Comparison of ENCODE assay signal across 11 mouse cellular contexts in the genomic region with DNA sequence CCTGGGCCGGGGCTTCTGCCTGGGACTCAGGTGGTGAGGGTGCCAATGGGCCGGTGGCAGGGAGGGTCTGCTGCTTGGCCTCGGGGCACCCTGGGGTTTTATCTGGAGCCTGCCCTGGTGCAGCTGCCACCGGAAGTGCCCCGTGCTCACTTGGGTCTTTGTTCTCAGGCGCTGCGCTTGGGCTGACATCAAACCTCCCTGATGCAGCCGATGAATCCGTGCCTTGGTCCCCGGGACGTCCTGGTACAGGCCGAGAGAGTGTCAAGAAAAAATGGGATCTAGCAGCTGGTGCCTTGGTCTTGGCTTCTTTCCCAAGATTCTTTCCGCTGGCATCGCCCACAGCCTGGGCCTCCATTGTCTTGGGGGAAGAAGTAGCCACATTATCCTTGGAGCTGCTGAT. TPM values are rescaled to one million over a fixed set of nuclear protein-coding genes. Genes with fewer than 3 reads are reported as not detected.
DNase-seq lines count a peak whose midpoint lies in the region; ATAC-seq lines count a peak whose summit lies in the region.
"Had no signal": no experiment of that assay in that cellular context is flagged by ENCODE, and none has a peak within 500 bp of the region (broad histone marks: within the 10 kb centered on the region; RNA-seq: fewer than 3 reads in every experiment).

No protein-coding gene starts in this region.

- H3K36me3 ChIP-seq in forebrain, embryonic 13.5 days (ENCODE audit: poor library complexity, severe bottlenecking): no peaks in the 10 kb centered on the region
- H3K36me3 ChIP-seq in forebrain, embryonic 15.5 days: no peaks in the 10 kb centered on the region
- no peaks in the 10 kb centered on the region for H3K36me3 ChIP-seq in neural tube, embryonic 12.5 days
- H3K36me3 ChIP-seq: limb, embryonic 10.5 days had no signal

- no peak overlapping the region for H3K4me2 ChIP-seq in forebrain, embryonic 13.5 days
- H3K4me2 ChIP-seq in forebrain, embryonic 15.5 days (replicated peaks): no peak overlapping the region
- 0 out of 2 replicates have a peak overlapping the region, but pooled peaks have one; percentile 12 for H3K4me2 ChIP-seq in neural tube, embryonic 12.5 days (replicated peaks)

- no peak overlapping the region for H3K4me3 ChIP-seq in forebrain, embryonic 13.5 days
- no peak overlapping the region for H3K4me3 ChIP-seq in forebrain, embryonic 15.5 days
- no peak overlapping the region for H3K4me3 ChIP-seq in neural tube, embryonic 12.5 days
- H3K4me3 ChIP-seq: limb, embryonic 10.5 days had no signal

- H3K9ac ChIP-seq in forebrain, embryonic 13.5 days: no peak overlapping the region
- H3K9ac ChIP-seq in forebrain, embryonic 15.5 days (replicated peaks): no peak overlapping the region
- no peak overlapping the region for H3K9ac ChIP-seq in neural tube, embryonic 12.5 days

- no peak overlapping the region for H3K27ac ChIP-seq in forebrain, embryonic 13.5 days
- H3K27ac ChIP-seq in forebrain, embryonic 15.5 days (replicated peaks): no peak overlapping the region
- H3K27ac ChIP-seq in neural tube, embryonic 12.5 days: no peak overlapping the region
- H3K27ac ChIP-seq: limb, embryonic 10.5 days had no signal

- peak; percentile 20; the same call in 1 of the 2 replicates for ATAC-seq in forebrain, embryonic 13.5 days
- ATAC-seq in forebrain, embryonic 15.5 days (replicated peaks): no peak
- ATAC-seq in neural tube, embryonic 12.5 days (ENCODE audit: low FRiP score, low read depth): peak; percentile 51
- ATAC-seq: lung, postnatal 0 days had no signal

- peaks cover 22% of the 10 kb centered on the region for H3K27me3 ChIP-seq in forebrain, embryonic 13.5 days
- H3K27me3 ChIP-seq in forebrain, embryonic 15.5 days: peaks cover 11% of the 10 kb centered on the region; the same call in 1 of the 2 replicates
- H3K27me3 ChIP-seq in neural tube, embryonic 12.5 days (replicated peaks): peaks cover 15% of the 10 kb centered on the region; the same call in 1 of the 2 replicates

- WGBS in forebrain, embryonic 13.5 days: 54% methylated on average over 14 of the region's 14 CpGs
- WGBS in forebrain, embryonic 15.5 days: 39% methylated on average over 14 of the region's 14 CpGs
- 58% methylated on average over 14 of the region's 14 CpGs for WGBS in neural tube, embryonic 12.5 days

- DNase-seq in cerebellum, postnatal 14 days: peak; percentile 32 to 38
- peak; percentile 16 to 43 for DNase-seq in layer of hippocampus, postnatal 10 days (ENCODE audit: low spot score in 2 of 2)
- no peak for DNase-seq in lung, postnatal 4 days
- no peak for DNase-seq in gastrocnemius, postnatal 10 days
- DNase-seq in spleen, adult 12 weeks (ENCODE audit: low spot score): no peak
- DNase-seq: heart, postnatal 4 days had no signal

- peaks cover 35% of the 10 kb centered on the region for H3K4me1 ChIP-seq in forebrain, embryonic 13.5 days
- peaks cover 27% of the 10 kb centered on the region for H3K4me1 ChIP-seq in forebrain, embryonic 15.5 days
- peaks cover 34% of the 10 kb centered on the region for H3K4me1 ChIP-seq in neural tube, embryonic 12.5 days

- H3K9me3 ChIP-seq in forebrain, embryonic 13.5 days (replicated peaks): no peaks in the 10 kb centered on the region
- no peaks in the 10 kb centered on the region for H3K9me3 ChIP-seq in forebrain, embryonic 15.5 days
- H3K9me3 ChIP-seq in neural tube, embryonic 12.5 days: no peaks in the 10 kb centered on the region
- H3K9me3 ChIP-seq: limb, embryonic 10.5 days had no signal

RNA-seq across cellular contexts. Expression of a gene that starts 21.2 kb away (rescaled TPM):
- 1.9 and 2.1 TPM in 2 replicates for polyA plus RNA-seq in forebrain, embryonic 13.5 days (2015; fragmentation: Nextera tagmentation; extraction: Ambion mirVana)
- polyA plus RNA-seq in forebrain, embryonic 15.5 days (2015; fragmentation: Nextera tagmentation; extraction: Ambion mirVana): 2.0 TPM in 2 replicates
- 10 to 100 TPM; 54.6 to 67.1 TPM for total RNA-seq in layer of hippocampus, postnatal 10 days (2021)
- 8.9 and 12.8 TPM in 2 replicates for polyA plus RNA-seq in neural tube, embryonic 12.5 days (2016; fragmentation: Nextera tagmentation; extraction: Ambion mirVana)
- 1 to 10 TPM; 4.5 to 7.4 TPM for total RNA-seq in gastrocnemius, postnatal 10 days (2021)

Comparison
In these comparisons a context has a peak if more than half of its experiments do, and no peak if none do; other contexts are left out.
1. DNase-seq: peak in cerebellum, postnatal 14 days (2 of 2) and layer of hippocampus, postnatal 10 days (2 of 2); none in lung, postnatal 4 days (0 of 2), gastrocnemius, postnatal 10 days (single experiment) and spleen, adult 12 weeks (single experiment).